Mouse (Mus musculus): ENCODE results near the gene Vmp1. TPM values are rescaled to one million over a fixed set of nuclear protein-coding genes. Genes with fewer than 3 reads are reported as not detected.

Vmp1 gene
- total RNA-seq, 2 experiments from 2014 or later: 117 to 132 TPM

Small RNA genes within 50 kb of the gene (microRNA-seq; reads per million reads assigned to microRNA genes)
- 840 to 1,549 reads per million in 2 experiments for gene Mir21a

Other genes starting within 250 kb of the Vmp1 start
- gene Rnft1, start 199.2 kb downstream of the Vmp1 start, total RNA-seq (2021): 10 to 100 TPM; 28.9 to 33.5 TPM
- gene Rps6kb1, start 139.0 kb downstream of the Vmp1 start, total RNA-seq (2021): 10 to 100 TPM; 34.5 to 41.6 TPM
- gene Tubd1, start 138.8 kb downstream of the Vmp1 start, total RNA-seq (2021): 1 to 10 TPM; 5.1 to 6.8 TPM
- 1 to 10 TPM; 8.9 to 9.8 TPM for gene Ptrh2, start 149 bp upstream of the Vmp1 start, total RNA-seq (2021)
- 100 to 1,000 TPM; 453 to 461 TPM for gene Cltc, start 73.7 kb upstream of the Vmp1 start, total RNA-seq (2021)
- gene Dhx40, start 123.9 kb upstream of the Vmp1 start, total RNA-seq (2021): 10 to 100 TPM; 29.2 to 33.9 TPM

Measured in layer of hippocampus, postnatal 25 days (tissue).